Mouse (Mus musculus) liver, embryonic 15.5 days (tissue): ENCODE measurements around the gene Mks1. TPM values are rescaled to one million over a fixed set of nuclear protein-coding genes. Genes with fewer than 3 reads are reported as not detected.
"Not testable (repeated sequence)": the region's sequence is repeated elsewhere in the genome, so short reads cannot be mapped to it uniquely, and the experiment has no call there.

Experiments
- ATAC-seq: fragments of 200-750 bp; cut with Nextera tagmentation; 2 replicates; pipeline ENCODE4 v1.8.0; 2017; ENCODE audit warnings: moderate number of reproducible peaks, mild to moderate bottlenecking, moderate library complexity; ENCODE audit not compliant: insufficient read depth
- H3K27ac ChIP-seq: fragments of 300-500 bp; sonication (generic); replicated peaks from 2 replicates; pipeline ENCODE4 v1.5.1; 2015; ENCODE audit warnings: mild to moderate bottlenecking, inconsistent platforms
- H3K27me3 ChIP-seq: fragments of 300-500 bp; sonication (generic); 2 replicates; pipeline ENCODE4 v1.6.1; 2015; ENCODE audit warnings: mild to moderate bottlenecking, inconsistent platforms
- H3K36me3 ChIP-seq: fragments of 300-500 bp; sonication (generic); replicated peaks from 2 replicates; pipeline ENCODE4 v1.6.1; 2015; ENCODE audit warnings: moderate library complexity, mild to moderate bottlenecking, inconsistent platforms
- H3K4me1 ChIP-seq: fragments of 300-500 bp; sonication (generic); replicated peaks from 2 replicates; pipeline ENCODE4 v1.6.1; 2015; ENCODE audit warnings: inconsistent platforms
- H3K4me2 ChIP-seq: fragments of 300-500 bp; sonication (generic); 2 replicates; pipeline ENCODE4 v1.6.1; 2015; ENCODE audit warnings: moderate library complexity, mild to moderate bottlenecking, inconsistent platforms
- H3K4me3 ChIP-seq: fragments of 300-500 bp; sonication (generic); replicated peaks from 2 replicates; pipeline ENCODE4 v1.5.1; 2015; ENCODE audit warnings: mild to moderate bottlenecking, inconsistent platforms
- H3K9ac ChIP-seq: fragments of 300-500 bp; sonication (generic); 2 replicates; pipeline ENCODE4 v1.6.1; 2015; ENCODE audit warnings: moderate library complexity, mild to moderate bottlenecking, inconsistent platforms
- H3K9me3 ChIP-seq: fragments of 300-500 bp; sonication (generic); replicated peaks from 2 replicates; pipeline ENCODE4 v1.6.1; 2016; ENCODE audit warnings: inconsistent platforms
- WGBS: fragments of 180-500 bp; shearing (Covaris S2); methylation state at CpG from one replicate; pipeline ENCODE4 v1.1.7; 2015; ENCODE audit warnings: mixed read lengths; ENCODE audit not compliant: insufficient replicate concordance; 5-methylcytosine and 5-hydroxymethylcytosine counted together
- polyA plus RNA-seq: library from polyadenylated mRNA; unstranded; fragments of >200 nt; fragmentation: Nextera tagmentation; extraction: Ambion mirVana; gene quantifications from 2 replicates; pipeline ENCODE4 v1.2.1, GENCODE M21; 2015

Mks1 gene
- polyA plus RNA-seq, 1 experiment from 2014 or later = 1.4 TPM

DNA sequence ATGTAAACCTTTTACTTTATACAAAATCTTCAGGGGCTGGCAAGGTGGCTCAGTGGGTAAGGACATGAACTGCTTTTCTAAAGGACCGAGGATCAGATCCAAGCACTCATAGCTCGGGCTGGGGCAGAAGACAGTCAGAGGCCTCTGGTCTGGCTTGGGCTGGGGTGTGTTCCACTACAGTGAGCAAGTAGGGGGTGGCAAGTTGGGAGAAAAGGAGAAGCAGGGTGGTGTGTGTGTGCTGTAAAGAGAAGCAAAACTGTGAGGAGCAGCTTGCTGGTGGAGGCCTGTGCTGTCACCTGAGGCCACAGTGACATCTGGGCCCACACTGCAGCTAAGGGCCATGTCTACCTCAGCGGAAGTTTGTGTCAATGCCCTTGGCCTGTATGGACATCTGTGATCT, 11.6 kb upstream of the Mks1 start:
- WGBS = 57% methylated on average over 3 of the region's 3 CpGs
- Histone ChIP-seq H3K4me3 (no peak overlapping the region), H3K9ac (no peak overlapping the region), H3K27me3 (no peaks in the 10 kb centered on the region), H3K9me3 (no peaks in the 10 kb centered on the region), H3K27ac (no peak overlapping the region), H3K4me2 (no peak overlapping the region), H3K36me3 (no peaks in the 10 kb centered on the region), H3K4me1 (no peaks in the 10 kb centered on the region)
- no peak for ATAC-seq

DNA sequence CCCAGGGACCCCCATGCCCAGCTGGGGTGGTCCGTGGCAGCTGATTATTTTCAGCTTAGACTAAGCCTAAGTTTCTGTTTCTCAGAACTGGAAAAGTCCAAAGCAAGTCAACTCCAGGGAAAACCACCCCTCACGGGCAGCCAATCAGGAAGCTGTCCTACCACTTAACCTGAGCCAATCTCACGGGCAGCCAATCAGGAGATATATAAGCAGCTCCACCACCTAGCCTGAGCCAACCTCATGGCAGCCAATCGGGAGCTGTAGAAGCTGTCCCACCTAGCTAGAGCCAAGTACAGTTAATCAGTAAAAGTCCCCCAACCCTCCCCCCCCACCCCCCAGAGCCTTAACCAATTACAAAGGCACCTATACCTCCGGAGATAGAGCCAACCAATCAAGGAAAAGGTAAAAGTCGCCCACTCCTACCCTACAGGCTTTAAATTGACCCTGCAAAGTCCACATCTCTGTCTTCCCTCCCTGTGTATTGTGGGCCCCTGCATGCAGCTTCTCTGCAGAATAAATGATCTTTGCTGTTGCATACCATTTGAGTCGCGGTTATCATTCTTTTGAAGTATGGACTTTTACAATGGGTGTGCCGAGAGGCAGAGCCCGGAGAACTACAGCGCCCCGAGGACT, 5.9 kb upstream of the Mks1 start:
- Histone ChIP-seq H3K4me2 (no peak overlapping the region), H3K27me3 (no peaks in the 10 kb centered on the region), H3K4me1 (no peaks in the 10 kb centered on the region), H3K36me3 (no peaks in the 10 kb centered on the region), H3K4me3 (no peak overlapping the region), H3K27ac (no peak overlapping the region), H3K9ac (no peak overlapping the region), H3K9me3 (no peaks in the 10 kb centered on the region)
- 61% methylated on average over 12 of the region's 12 CpGs for WGBS
- ATAC-seq = no peak

DNA sequence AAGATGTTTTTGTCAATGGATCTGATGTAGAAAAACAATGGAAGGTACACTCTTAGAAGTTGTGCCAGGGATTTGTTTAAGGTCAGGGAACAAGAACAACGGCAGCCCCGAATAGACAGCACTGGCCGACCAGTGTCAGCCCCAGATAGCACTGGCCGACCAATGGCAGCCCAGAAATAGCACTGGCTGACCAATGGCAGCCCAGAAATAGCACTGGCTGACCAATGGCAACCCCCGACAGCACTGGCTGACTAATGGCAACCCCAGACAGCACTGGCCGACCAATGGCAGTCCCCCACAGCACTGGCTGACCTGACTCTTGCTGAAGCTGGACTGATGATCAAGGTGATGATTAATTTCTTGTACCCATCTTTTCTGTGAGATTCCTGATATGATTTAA, 5.1 kb upstream of the Mks1 start:
- no peaks in the 10 kb centered on the region for H3K9me3 ChIP-seq
- H3K27me3 ChIP-seq = no peaks in the 10 kb centered on the region
- H3K4me2 ChIP-seq = no peak overlapping the region
- no peaks in the 10 kb centered on the region for H3K36me3 ChIP-seq
- H3K4me3 ChIP-seq = no peak overlapping the region
- ATAC-seq = no peak
- no peak overlapping the region for H3K27ac ChIP-seq
- no peak overlapping the region for H3K9ac ChIP-seq
- no peaks in the 10 kb centered on the region for H3K4me1 ChIP-seq
- 47% methylated on average over 6 of the region's 6 CpGs for WGBS

DNA sequence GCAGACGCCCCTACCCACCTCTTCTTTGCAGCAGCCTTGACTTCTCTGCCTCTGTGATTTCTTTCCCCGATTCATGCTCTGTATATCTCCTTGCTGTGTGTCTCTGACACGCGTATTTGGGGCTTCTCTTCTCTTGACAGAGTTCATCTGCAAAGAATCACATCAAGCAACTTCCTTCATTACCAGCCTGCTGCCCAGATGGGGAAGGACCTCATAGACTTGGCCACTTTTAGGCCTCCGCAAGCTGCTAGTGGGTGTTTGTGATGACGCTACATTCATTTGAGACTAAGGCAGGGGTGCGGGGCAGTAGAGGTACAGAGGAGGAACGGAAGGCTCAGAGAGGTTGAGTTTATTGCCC, 561 bp downstream of the Mks1 start:
- ATAC-seq = no peak
- 35% methylated on average over 8 of the region's 8 CpGs for WGBS
- H3K27ac ChIP-seq = no peak overlapping the region

DNA sequence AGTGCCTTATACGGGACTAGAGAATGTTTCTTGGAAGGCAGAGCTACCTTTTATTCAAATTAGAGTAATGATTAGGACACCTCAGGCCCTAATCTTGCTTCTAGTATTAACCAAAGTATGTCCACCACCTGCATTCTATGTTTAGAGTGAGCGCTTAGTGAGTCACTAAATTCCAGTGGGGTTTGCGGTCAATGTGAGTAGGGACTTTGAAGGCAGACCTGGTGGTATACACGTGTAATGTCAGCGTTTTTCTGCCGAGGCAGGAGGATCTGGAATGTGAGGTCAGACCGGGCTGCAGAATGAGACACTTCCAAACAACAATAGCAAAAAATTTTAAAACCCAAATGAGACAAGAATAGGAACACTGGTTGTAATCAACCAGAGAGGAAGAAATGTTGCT, 1.5 kb downstream of the Mks1 start:
- Histone ChIP-seq H3K27me3 (no peaks in the 10 kb centered on the region), H3K4me2 (no peak overlapping the region), H3K9me3 (no peaks in the 10 kb centered on the region), H3K36me3 (no peaks in the 10 kb centered on the region), H3K4me1 (peaks cover 7% of the 10 kb centered on the region), H3K4me3 (no peak overlapping the region), H3K9ac (no peak overlapping the region), H3K27ac (no peak overlapping the region)
- no peak for ATAC-seq
- WGBS = 65% methylated on average over 7 of the region's 7 CpGs

More for the DNA sequence above, 561 bp downstream of the Mks1 start:
- H3K4me2 ChIP-seq = peak overlapping the region; percentile 73
- peaks cover 7% of the 10 kb centered on the region for H3K4me1 ChIP-seq
- no peaks in the 10 kb centered on the region for H3K9me3 ChIP-seq
- H3K4me3 ChIP-seq = peak overlapping the region; percentile 61
- peak overlapping the region; percentile 20; the same call in 1 of the 2 replicates for H3K9ac ChIP-seq
- H3K36me3 ChIP-seq = no peaks in the 10 kb centered on the region
- H3K27me3 ChIP-seq = no peaks in the 10 kb centered on the region

DNA sequence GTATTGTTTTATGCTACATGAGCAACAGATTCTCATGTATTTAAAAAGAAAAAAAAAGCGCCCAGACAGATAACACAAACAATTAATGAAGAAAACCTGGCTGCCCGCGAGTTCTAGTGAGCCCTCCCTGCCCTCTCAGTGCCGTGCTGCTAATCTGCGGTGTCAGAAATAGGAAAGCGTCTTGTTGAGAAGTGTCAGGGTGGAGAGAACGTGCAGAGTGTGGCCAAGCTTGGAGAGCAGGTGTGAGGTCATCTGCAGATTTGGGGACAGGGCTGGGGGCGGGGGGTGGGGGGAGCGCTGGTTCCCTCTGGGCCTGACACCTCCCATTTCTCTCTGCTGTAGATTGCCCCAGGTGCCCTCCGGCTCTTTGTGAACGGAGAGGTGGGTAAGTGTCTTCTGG, 6.3 kb downstream of the Mks1 start:
- Histone ChIP-seq H3K9ac (no peak overlapping the region), H3K27me3 (no peaks in the 10 kb centered on the region), H3K27ac (no peak overlapping the region), H3K36me3 (no peaks in the 10 kb centered on the region), H3K4me2 (no peak overlapping the region), H3K4me1 (no peaks in the 10 kb centered on the region), H3K4me3 (no peak overlapping the region), H3K9me3 (no peaks in the 10 kb centered on the region)
- no peak for ATAC-seq
- WGBS = 75% methylated on average over 11 of the region's 11 CpGs

DNA sequence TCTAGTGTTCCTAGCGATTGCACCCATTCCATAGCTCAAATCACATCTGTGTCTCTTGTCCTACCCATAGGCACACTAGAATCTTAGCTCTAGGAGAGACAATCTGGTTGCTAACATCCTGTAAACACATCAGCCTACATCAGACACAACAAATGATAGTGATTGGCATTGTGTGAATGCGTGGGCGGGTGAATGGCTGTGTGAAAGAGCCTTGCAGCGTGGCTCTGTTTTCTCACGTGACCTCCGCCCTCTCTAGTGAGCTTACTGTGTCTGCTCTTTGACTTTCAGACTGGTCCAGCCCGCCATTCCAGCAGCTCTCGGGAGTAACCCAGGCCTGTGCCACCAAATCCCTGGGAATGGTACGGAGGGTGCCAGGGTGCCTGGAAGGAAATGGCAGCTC, 7.4 kb downstream of the Mks1 start:
- Histone ChIP-seq H3K27ac (no peak overlapping the region), H3K4me2 (no peak overlapping the region), H3K9ac (no peak overlapping the region), H3K27me3 (no peaks in the 10 kb centered on the region), H3K36me3 (no peaks in the 10 kb centered on the region), H3K4me1 (no peaks in the 10 kb centered on the region), H3K9me3 (no peaks in the 10 kb centered on the region), H3K4me3 (no peak overlapping the region)
- WGBS = 67% methylated on average over 9 of the region's 9 CpGs
- no peak for ATAC-seq

DNA sequence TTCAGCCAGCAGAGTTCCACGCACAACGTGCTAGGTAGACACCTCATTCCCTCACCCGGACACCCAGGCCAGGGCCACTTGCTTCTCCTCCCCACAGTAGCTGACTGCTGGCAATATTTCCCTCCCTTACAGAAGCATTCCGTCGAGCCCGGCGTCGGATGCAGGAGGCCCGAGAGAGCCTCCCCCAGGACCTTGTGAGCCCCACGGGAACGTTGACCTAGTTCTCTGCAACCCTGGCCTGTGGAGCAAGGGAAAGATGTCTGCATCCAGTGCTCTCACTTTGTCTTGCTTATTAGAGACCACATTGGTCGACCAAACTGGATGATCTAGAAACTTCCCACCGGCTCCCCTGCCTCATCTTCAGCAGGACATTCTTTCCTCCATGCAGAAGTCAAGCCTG, 9.8 kb downstream of the Mks1 start:
- H3K36me3 ChIP-seq = no peaks in the 10 kb centered on the region
- WGBS = 73% methylated on average over 13 of the region's 13 CpGs
- H3K4me1 ChIP-seq = no peaks in the 10 kb centered on the region
- ATAC-seq = no peak
- no peak overlapping the region for H3K9ac ChIP-seq
- H3K4me2 ChIP-seq = no peak overlapping the region
- no peak overlapping the region for H3K27ac ChIP-seq
- H3K9me3 ChIP-seq = no peaks in the 10 kb centered on the region
- H3K4me3 ChIP-seq = no peak overlapping the region
- no peaks in the 10 kb centered on the region for H3K27me3 ChIP-seq

DNA sequence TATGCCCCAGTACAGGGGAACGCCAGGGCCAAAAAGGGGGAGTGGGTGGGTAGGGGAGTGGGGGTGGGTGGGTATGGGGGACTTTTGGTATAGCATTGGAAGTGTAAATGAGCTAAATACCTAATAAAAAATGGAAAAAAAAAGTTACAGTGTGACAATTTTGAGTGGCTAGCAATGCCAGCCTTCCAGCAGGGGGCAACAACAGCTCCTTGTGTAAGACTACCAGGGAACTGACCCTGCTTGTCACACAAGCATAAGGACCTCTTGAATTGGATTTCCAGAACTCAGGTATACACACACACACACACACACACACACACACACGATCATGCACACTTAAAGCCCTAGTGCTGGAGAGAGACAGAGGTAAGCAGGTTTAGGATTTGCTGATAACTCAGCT, 13.9 kb downstream of the Mks1 start:
- WGBS = 45% methylated on average over 1 of the region's 2 CpGs
- not testable (repeated sequence) for ATAC-seq

DNA sequence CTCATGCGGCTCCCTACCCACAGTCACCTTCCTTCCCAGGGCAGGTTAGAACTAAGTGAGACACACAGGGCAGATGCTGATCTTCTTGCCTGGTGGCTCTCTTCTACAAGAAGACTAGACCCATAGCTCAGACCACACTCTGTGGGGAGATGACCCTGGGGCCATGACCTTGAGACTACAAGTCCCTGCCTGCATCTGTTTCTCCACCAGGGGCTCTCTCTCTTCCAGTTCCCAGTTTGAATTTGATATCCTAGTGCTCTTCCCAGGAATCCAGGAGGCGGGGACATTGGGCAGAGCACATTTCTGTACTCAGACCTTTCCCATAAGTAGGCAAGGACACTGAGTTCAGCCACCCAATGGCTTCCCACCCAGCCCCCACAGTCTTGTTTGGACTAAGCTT, 17.1 kb downstream of the Mks1 start:
- 65% methylated on average over 2 of the region's 2 CpGs for WGBS

More for the DNA sequence above, 13.9 kb downstream of the Mks1 start:
- not testable (repeated sequence) for H3K4me2 ChIP-seq, H3K4me3 ChIP-seq, H3K36me3 ChIP-seq, H3K27ac ChIP-seq, H3K9me3 ChIP-seq, H3K9ac ChIP-seq, H3K27me3 ChIP-seq, H3K4me1 ChIP-seq

DNA sequence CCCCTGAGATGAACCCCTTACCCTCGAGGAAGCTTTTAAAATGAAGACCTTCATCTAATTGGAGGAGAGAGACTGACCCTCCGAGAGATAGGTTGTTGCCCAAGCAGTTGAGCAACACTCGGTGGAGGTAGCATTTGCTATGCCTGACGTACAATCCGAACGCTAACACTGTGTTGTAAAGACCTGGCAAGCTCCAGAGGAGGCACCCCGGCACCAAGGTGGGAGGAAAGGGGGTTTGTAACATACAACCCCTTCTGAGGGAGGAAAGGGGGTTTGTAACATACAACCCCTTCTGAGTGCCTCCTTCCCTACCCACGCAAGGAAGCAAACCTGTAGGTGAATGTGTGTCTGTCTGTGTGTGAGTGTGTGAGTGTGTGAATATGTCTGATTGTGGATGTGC, 18.8 kb downstream of the Mks1 start:
- no peaks in the 10 kb centered on the region; the same call in 1 of the 2 replicates for H3K27me3 ChIP-seq
- no peaks in the 10 kb centered on the region for H3K4me1 ChIP-seq
- no peaks in the 10 kb centered on the region for H3K9me3 ChIP-seq
- no peak overlapping the region for H3K9ac ChIP-seq
- no peaks in the 10 kb centered on the region for H3K36me3 ChIP-seq
- ATAC-seq = no peak
- 45% methylated on average over 8 of the region's 8 CpGs for WGBS
- no peak overlapping the region for H3K4me3 ChIP-seq
- H3K27ac ChIP-seq = no peak overlapping the region
- no peak overlapping the region for H3K4me2 ChIP-seq

More for the DNA sequence above, 17.1 kb downstream of the Mks1 start:
- Histone ChIP-seq H3K36me3 (no peaks in the 10 kb centered on the region), H3K4me2 (no peak overlapping the region), H3K4me3 (no peak overlapping the region), H3K9ac (no peak overlapping the region), H3K27ac (no peak overlapping the region), H3K9me3 (no peaks in the 10 kb centered on the region), H3K27me3 (no peaks in the 10 kb centered on the region; the same call in 1 of the 2 replicates), H3K4me1 (no peaks in the 10 kb centered on the region)
- no peak for ATAC-seq

DNA sequence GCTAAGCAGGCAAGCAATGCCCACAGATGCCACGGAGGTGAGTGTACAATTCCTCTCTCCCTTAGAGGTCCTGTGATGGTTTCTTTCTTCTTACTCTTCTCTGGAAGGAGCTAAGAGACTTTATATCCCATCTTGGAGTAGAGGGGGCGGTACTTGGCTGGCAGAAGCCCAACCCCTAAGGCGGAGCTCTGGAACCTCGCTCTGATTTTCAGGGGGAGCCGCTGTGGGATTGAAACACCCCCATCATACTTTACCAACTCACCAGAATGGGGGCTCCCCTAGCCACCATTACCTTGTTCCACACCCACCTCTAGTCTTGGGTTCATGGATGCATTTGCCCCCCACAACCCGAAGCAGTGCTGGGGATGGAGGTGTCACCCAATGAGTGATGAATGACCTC, 22.4 kb downstream of the Mks1 start, which contains the start of gene Epx:
TSS of gene Epx (minus strand) at position 101 of the 400 bp plus-strand sequence.
- 62% methylated on average over 6 of the region's 6 CpGs for WGBS
- no peak for ATAC-seq
- H3K4me2 ChIP-seq = no peak within 1 kb of the TSS
- H3K27me3 ChIP-seq = no peaks in the 10 kb centered on the region; the same call in 1 of the 2 replicates
- no peaks in the 10 kb centered on the region for H3K4me1 ChIP-seq
- no peaks in the 10 kb centered on the region for H3K36me3 ChIP-seq
- H3K9me3 ChIP-seq = no peaks in the 10 kb centered on the region
- H3K27ac ChIP-seq = no peak within 1 kb of the TSS
- no peak within 1 kb of the TSS for H3K4me3 ChIP-seq
- no peak within 1 kb of the TSS for H3K9ac ChIP-seq
